Mouse (Mus musculus) heart, adult 2 months (tissue): ENCODE measurements at regions not wholly inside any gene's neighbourhood (a gene's known extent, or its start where the extent isn't known, plus 50 kb on each side); places are given as distances from the start of the nearest gene placed in this dataset.

Experiments used
- CTCF ChIP-seq: fragments of 200-600 bp; IDR thresholded peaks from 2 replicates; pipeline ENCODE4 v1.8.1; 2022; ENCODE audit warnings: antibody characterized with exemption, mild to moderate bottlenecking, moderate library complexity
- POLR2A ChIP-seq: fragments of 200-500 bp; IDR thresholded peaks from 2 replicates; pipeline ENCODE4 v1.6.1; 2011; ENCODE audit warnings: mild to moderate bottlenecking, low read depth, low read length, control low read depth; ENCODE audit not compliant: insufficient read depth

DNA sequence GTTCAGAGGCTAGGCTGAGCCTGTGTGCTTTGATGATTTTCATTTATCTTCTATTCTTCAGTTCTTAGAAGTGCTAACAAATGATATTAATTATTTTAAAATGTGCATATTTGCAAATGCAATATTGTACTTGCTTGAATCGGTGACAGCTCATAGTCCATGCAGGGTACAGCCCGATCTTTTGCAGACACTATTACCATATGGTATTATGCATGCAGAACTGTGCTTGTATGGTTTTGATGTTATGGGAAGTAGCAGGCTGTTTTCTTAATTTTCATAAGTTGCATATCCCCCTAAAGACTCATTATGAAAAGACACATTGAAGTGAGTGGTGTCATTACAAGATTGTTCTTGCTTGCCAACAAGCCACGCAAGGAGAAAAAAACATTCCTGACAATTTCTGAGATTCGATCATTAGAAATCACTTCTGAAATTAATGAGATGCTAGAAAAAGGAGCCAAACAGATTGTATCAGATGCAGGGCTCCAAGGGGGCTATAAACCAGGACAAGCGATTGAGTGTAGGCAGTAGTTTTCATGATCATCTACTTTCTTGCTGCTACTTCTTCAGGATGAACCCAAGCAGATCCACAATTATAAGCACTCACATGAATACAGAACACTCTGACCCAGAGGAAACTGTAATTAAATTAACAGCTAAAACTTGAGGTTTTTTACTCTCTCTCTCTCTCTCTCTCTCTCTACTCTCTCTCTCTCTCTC, 172.8 kb upstream of the Nbea start:
- no peak for TF ChIP-seq POLR2A
- no peak for TF ChIP-seq CTCF
